15 mouse cellular contexts compared by ENCODE assay signal in genomic region chr4:152201492-152201891, GRCm38 (mm10). TPM values are rescaled to one million over a fixed set of nuclear protein-coding genes. Genes with fewer than 3 reads are reported as not detected.
DNase-seq lines count a peak whose midpoint lies in the region; ATAC-seq and TF ChIP-seq lines count a peak whose summit lies in the region.
"Had no signal": no experiment of that assay in that cellular context is flagged by ENCODE, and none has a peak within 500 bp of the region (broad histone marks: within the 10 kb centered on the region; RNA-seq: fewer than 3 reads in every experiment).

No protein-coding gene starts in this region.

- H3K4me3 ChIP-seq in kidney, embryonic 14.5 days (ENCODE audit: low read length): no peak overlapping the region
- H3K4me3 ChIP-seq in liver, postnatal 0 days (ENCODE audit: low read depth, low read length): no peak overlapping the region
- no peak overlapping the region for H3K4me3 ChIP-seq in forebrain, embryonic 10.5 days
- H3K4me3 ChIP-seq: limb, embryonic 12.5 days had no signal

- no peak overlapping the region for H3K4me2 ChIP-seq in kidney, embryonic 14.5 days (replicated peaks; ENCODE audit: low read depth, low read length)
- no peak overlapping the region for H3K4me2 ChIP-seq in liver, postnatal 0 days (ENCODE audit: low read depth, low read length)
- H3K4me2 ChIP-seq: limb, embryonic 12.5 days had no signal

- TF ChIP-seq EP300 in liver, postnatal 0 days (IDR thresholded peaks at IDR 0.05; ENCODE audit: low read depth): no peak

- H3K27ac ChIP-seq in kidney, embryonic 14.5 days (ENCODE audit: low read depth, low read length): no peak overlapping the region; the same call in 1 of the 2 replicates
- H3K27ac ChIP-seq in liver, postnatal 0 days (ENCODE audit: low read depth): no peak overlapping the region
- H3K27ac ChIP-seq in forebrain, embryonic 10.5 days: no peak overlapping the region
- H3K27ac ChIP-seq: limb, embryonic 12.5 days had no signal

- H3K36me3 ChIP-seq in kidney, embryonic 14.5 days (ENCODE audit: control insufficient read depth, insufficient read depth, low read length): no peaks in the 10 kb centered on the region
- H3K36me3 ChIP-seq in liver, postnatal 0 days (replicated peaks; ENCODE audit: insufficient read depth, low read length): no peaks in the 10 kb centered on the region
- no peaks in the 10 kb centered on the region for H3K36me3 ChIP-seq in forebrain, embryonic 10.5 days (replicated peaks)
- H3K36me3 ChIP-seq: limb, embryonic 12.5 days had no signal

- no peak for TF ChIP-seq CTCF in liver, postnatal 0 days (IDR thresholded peaks at IDR 0.05; ENCODE audit: low read depth)

- no peaks in the 10 kb centered on the region for H3K9me3 ChIP-seq in kidney, embryonic 14.5 days (ENCODE audit: control insufficient read depth, low read length)
- H3K9me3 ChIP-seq in liver, postnatal 0 days (ENCODE audit: low read length): no peaks in the 10 kb centered on the region
- H3K9me3 ChIP-seq in forebrain, embryonic 10.5 days: no peaks in the 10 kb centered on the region
- H3K9me3 ChIP-seq: limb, embryonic 12.5 days had no signal

- no peak overlapping the region for H3K9ac ChIP-seq in kidney, embryonic 14.5 days (ENCODE audit: low read depth, low read length)
- H3K9ac ChIP-seq in liver, postnatal 0 days (replicated peaks): no peak overlapping the region
- H3K9ac ChIP-seq: limb, embryonic 12.5 days had no signal

- peaks cover 22% of the 10 kb centered on the region for H3K4me1 ChIP-seq in kidney, embryonic 14.5 days (ENCODE audit: control insufficient read depth, insufficient read depth, low read length)
- H3K4me1 ChIP-seq in liver, postnatal 0 days (ENCODE audit: insufficient read depth): peaks cover 25% of the 10 kb centered on the region
- peaks cover 21% of the 10 kb centered on the region for H3K4me1 ChIP-seq in forebrain, embryonic 10.5 days

- WGBS in kidney, embryonic 14.5 days: 57% methylated on average over 6 of the region's 6 CpGs
- 18% methylated on average over 6 of the region's 6 CpGs for WGBS in liver, postnatal 0 days (ENCODE audit: insufficient replicate concordance)
- WGBS in forebrain, embryonic 10.5 days: 86% methylated on average over 6 of the region's 6 CpGs

- peak; percentile 37 for ATAC-seq in kidney, embryonic 14.5 days (ENCODE audit: low FRiP score, low TSS enrichment)
- ATAC-seq in liver, postnatal 0 days: 0 out of 2 replicates have a peak, but pooled peaks have one; percentile 19

- no peaks in the 10 kb centered on the region for H3K27me3 ChIP-seq in kidney, embryonic 14.5 days (ENCODE audit: control insufficient read depth, insufficient read depth, low read length)
- no peaks in the 10 kb centered on the region for H3K27me3 ChIP-seq in liver, postnatal 0 days (ENCODE audit: insufficient read depth, low read length)
- H3K27me3 ChIP-seq in forebrain, embryonic 10.5 days (ENCODE audit: poor library complexity, severe bottlenecking): no peaks in the 10 kb centered on the region
- H3K27me3 ChIP-seq: limb, embryonic 12.5 days had no signal

- DNase-seq in kidney, adult 18-20 months: no peak
- peak; percentile 44 for DNase-seq in thymus, postnatal 14 days
- DNase-seq in thymus, postnatal 25 days: no peak
- DNase-seq in liver, postnatal 0 days: no peak
- DNase-seq in forebrain, embryonic 10.5 days (ENCODE audit: extremely low spot score, low spot score): no peak
- DNase-seq in cerebellum, adult 11 months: no peak
- no peak for DNase-seq in adrenal gland, postnatal 4 days (ENCODE audit: low spot score in 2 of 2)
- DNase-seq: adrenal gland, postnatal 25 days; cerebellum, postnatal 25 days; right cerebral cortex, postnatal 14 days had no signal

RNA-seq across cellular contexts. Expression of gene Acot7, which starts 23.6 kb away (rescaled TPM):
- 46.6 and 64.4 TPM in 2 replicates for polyA plus RNA-seq in kidney, embryonic 14.5 days (2014; fragmentation: Nextera tagmentation; extraction: Ambion mirVana)
- polyA plus RNA-seq in liver, postnatal 0 days (2015; fragmentation: Nextera tagmentation; extraction: Ambion mirVana): 10.7 and 12.0 TPM in 2 replicates
- polyA plus RNA-seq in forebrain, embryonic 10.5 days (2016; fragmentation: Nextera tagmentation; extraction: Ambion mirVana): 61.0 and 64.4 TPM in 2 replicates
- 10 to 100 TPM; 39.1 to 44.4 TPM for total RNA-seq in adrenal gland, postnatal 4 days (2021)

RNA-seq across cellular contexts. Expression of gene Hes2, which starts 42.8 kb away (rescaled TPM):
- not detected in 2 replicates for polyA plus RNA-seq in kidney, embryonic 14.5 days (2014; fragmentation: Nextera tagmentation; extraction: Ambion mirVana)
- not detected in 2 replicates for polyA plus RNA-seq in liver, postnatal 0 days (2015; fragmentation: Nextera tagmentation; extraction: Ambion mirVana)
- not detected in 2 replicates for polyA plus RNA-seq in forebrain, embryonic 10.5 days (2016; fragmentation: Nextera tagmentation; extraction: Ambion mirVana)
- total RNA-seq in adrenal gland, postnatal 4 days (2021): not detected
- total RNA-seq: adrenal gland, postnatal 25 days; gastrocnemius, postnatal 4 days; monocyte, adult 5-6 weeks had no signal
- polyA plus RNA-seq: forebrain, embryonic 11.5 days; limb, embryonic 12.5 days had no signal

RNA-seq across cellular contexts. Expression of gene Espn, which starts 49.3 kb away (rescaled TPM):
- polyA plus RNA-seq in kidney, embryonic 14.5 days (2014; fragmentation: Nextera tagmentation; extraction: Ambion mirVana): 36.1 and 36.3 TPM in 2 replicates
- polyA plus RNA-seq in liver, postnatal 0 days (2015; fragmentation: Nextera tagmentation; extraction: Ambion mirVana): 1.8 and 2.2 TPM in 2 replicates
- 5.6 and 5.9 TPM in 2 replicates for polyA plus RNA-seq in forebrain, embryonic 10.5 days (2016; fragmentation: Nextera tagmentation; extraction: Ambion mirVana)
- 1 to 10 TPM; 1.0 to 5.1 TPM for total RNA-seq in adrenal gland, postnatal 4 days (2021)
